Mouse (Mus musculus): ENCODE data around the gene Slc16a2. TPM values are rescaled to one million over a fixed set of nuclear protein-coding genes. Genes with fewer than 3 reads are reported as not detected.
"Not testable (repeated sequence)": the region's sequence is repeated elsewhere in the genome, so short reads cannot be mapped to it uniquely, and the experiment has no call there.

Gene Slc16a2
- polyA plus RNA-seq, 1 experiment from 2014 or later: 28.9 TPM

DNA sequence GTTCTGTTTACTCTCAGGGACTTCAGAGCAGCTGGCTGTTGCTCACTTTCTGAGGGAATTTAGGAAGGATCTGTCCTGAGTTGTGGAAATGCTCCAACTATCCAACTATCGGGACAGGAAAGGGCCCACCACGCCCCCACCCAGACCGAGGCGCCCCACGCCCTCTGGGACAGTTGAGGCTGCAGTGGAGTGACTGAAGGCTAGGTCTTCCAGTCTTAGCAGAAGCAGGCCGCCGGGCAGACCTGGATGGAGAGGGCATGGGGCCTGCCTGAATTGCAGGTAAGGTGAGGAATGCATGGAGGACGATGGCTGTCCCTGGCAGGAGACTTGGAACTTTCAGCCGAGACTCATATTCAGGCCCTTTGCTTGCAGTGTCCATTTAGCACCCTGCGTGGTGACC, 127.4 kb downstream of the Slc16a2 start:
- 29% methylated on average over 10 of the region's 10 CpGs for WGBS
- peak overlapping the region; percentile 54; the same call in 1 of the 2 replicates for H3K9ac ChIP-seq (replicated peaks)
- ATAC-seq (replicated peaks): no peak
- peak overlapping the region; percentile 83 for H3K4me2 ChIP-seq (replicated peaks)
- H3K4me3 ChIP-seq: peak overlapping the region; percentile 48
- H3K4me1 ChIP-seq: peaks cover 10% of the 10 kb centered on the region; the same call in 1 of the 2 replicates
- H3K27ac ChIP-seq (replicated peaks): no peak overlapping the region
- no peaks in the 10 kb centered on the region for H3K36me3 ChIP-seq
- peaks cover 38% of the 10 kb centered on the region; the same call in 1 of the 2 replicates for H3K27me3 ChIP-seq
- no peaks in the 10 kb centered on the region for H3K9me3 ChIP-seq

DNA sequence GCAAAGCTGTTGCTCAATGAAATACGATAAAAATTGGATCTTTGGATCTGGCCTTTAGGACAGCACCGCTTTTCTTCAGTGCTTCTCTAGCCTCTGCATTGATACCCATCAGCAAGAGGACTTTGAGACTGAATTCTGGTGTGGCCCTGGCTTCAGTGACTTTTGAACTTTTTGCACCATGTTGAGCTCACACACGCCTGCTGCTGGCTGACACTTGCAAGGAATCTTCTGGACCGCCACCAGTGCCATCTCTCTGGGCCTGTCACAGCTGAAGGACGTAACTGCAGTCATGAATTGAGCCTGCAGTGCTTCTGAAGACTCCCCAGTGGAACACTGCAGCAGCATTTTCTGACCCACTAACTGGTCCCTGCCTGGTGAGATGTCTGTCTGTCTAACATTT, 128.9 kb downstream of the Slc16a2 start:
- no peak for ATAC-seq (replicated peaks)
- peaks cover 39% of the 10 kb centered on the region for H3K27me3 ChIP-seq
- 87% methylated on average over 5 of the region's 5 CpGs for WGBS

DNA sequence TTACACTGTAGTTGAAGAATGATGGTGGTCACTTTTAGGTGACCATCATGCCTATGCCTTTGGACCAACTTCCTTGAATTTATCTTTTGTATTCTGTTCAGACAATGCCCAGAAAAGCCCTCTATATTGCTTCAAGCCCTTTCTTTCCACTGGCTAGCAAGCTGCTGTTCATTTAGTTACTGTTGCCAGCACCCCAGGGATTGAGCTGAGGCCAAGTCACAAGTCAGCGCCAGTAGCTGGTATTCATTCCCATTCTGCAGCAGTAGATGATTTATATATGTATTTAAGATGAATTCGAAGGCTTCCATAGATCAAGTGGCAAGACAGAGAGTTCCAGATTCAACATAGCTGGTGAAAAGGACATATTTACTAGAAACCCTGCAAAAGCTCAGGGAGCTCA, 133.2 kb downstream of the Slc16a2 start:
- H3K4me3 ChIP-seq: no peak overlapping the region
- ATAC-seq (replicated peaks): no peak
- peaks cover 22% of the 10 kb centered on the region for H3K27me3 ChIP-seq
- H3K36me3 ChIP-seq: no peaks in the 10 kb centered on the region
- H3K4me1 ChIP-seq: no peaks in the 10 kb centered on the region
- H3K9ac ChIP-seq (replicated peaks): no peak overlapping the region
- no peak overlapping the region for H3K27ac ChIP-seq (replicated peaks)
- H3K4me2 ChIP-seq (replicated peaks): no peak overlapping the region
- 81% methylated on average over 2 of the region's 2 CpGs for WGBS
- no peaks in the 10 kb centered on the region for H3K9me3 ChIP-seq

More for the DNA sequence above, 128.9 kb downstream of the Slc16a2 start:
- Histone ChIP-seq H3K4me2 (replicated peaks) (no peak overlapping the region), H3K9ac (replicated peaks) (no peak overlapping the region), H3K27ac (replicated peaks) (no peak overlapping the region), H3K36me3 (no peaks in the 10 kb centered on the region), H3K9me3 (no peaks in the 10 kb centered on the region), H3K4me1 (peaks cover 10% of the 10 kb centered on the region; the same call in 1 of the 2 replicates), H3K4me3 (no peak overlapping the region)

DNA sequence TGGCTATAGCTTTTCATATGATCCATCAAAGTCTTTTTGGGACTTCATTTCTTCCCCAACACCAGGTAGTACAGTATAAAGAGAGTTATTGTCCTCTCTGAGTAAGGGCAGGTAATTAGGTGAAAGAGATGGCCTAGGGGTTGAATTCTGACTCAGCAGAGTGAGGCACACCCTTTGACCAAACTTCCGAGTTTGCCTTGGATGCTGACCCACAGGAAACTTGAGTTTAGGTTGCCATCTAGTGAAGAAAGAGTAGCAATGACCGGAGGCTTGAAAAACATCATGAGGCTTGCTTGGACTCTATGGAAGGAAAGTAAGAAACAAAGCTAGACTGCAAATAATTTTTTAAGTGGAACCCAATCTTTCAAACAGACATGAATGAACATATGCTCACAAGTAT, 147.1 kb downstream of the Slc16a2 start:
- no peak overlapping the region for H3K9ac ChIP-seq (replicated peaks)
- no peak for ATAC-seq (replicated peaks)
- H3K4me2 ChIP-seq (replicated peaks): no peak overlapping the region
- H3K36me3 ChIP-seq: no peaks in the 10 kb centered on the region
- no peak overlapping the region for H3K27ac ChIP-seq (replicated peaks)
- no peaks in the 10 kb centered on the region for H3K4me1 ChIP-seq
- WGBS: 29% methylated on average over 2 of the region's 2 CpGs
- H3K4me3 ChIP-seq: no peak overlapping the region
- no peaks in the 10 kb centered on the region for H3K9me3 ChIP-seq
- 0 out of 2 replicates have a peak, but pooled peaks cover 2% of the 10 kb centered on the region for H3K27me3 ChIP-seq

DNA sequence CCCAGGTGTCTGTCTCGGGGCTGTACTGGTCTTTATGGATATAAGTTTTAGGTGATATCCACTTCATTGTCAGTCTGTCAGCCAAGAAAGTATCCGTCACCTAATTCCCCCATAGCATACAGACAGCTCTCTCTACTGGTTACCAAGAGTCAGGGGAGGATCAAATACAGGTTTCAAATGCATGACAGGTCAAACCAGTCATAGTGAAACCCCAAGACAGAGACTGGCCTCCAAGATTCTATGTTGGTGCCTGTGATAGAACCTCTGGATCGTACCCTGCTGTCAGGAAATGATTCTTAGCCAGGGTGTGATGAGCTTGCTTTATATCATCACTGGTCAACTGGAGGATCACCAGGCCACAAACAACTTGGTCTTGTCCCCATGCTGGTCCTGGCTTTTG, 148.0 kb downstream of the Slc16a2 start:
- H3K4me3 ChIP-seq: no peak overlapping the region
- H3K9ac ChIP-seq (replicated peaks): no peak overlapping the region
- WGBS: 77% methylated on average over 3 of the region's 3 CpGs
- H3K4me1 ChIP-seq: no peaks in the 10 kb centered on the region
- no peaks in the 10 kb centered on the region for H3K36me3 ChIP-seq
- H3K27me3 ChIP-seq: no peaks in the 10 kb centered on the region
- H3K27ac ChIP-seq (replicated peaks): no peak overlapping the region
- no peak overlapping the region for H3K4me2 ChIP-seq (replicated peaks)
- H3K9me3 ChIP-seq: no peaks in the 10 kb centered on the region
- ATAC-seq (replicated peaks): no peak

DNA sequence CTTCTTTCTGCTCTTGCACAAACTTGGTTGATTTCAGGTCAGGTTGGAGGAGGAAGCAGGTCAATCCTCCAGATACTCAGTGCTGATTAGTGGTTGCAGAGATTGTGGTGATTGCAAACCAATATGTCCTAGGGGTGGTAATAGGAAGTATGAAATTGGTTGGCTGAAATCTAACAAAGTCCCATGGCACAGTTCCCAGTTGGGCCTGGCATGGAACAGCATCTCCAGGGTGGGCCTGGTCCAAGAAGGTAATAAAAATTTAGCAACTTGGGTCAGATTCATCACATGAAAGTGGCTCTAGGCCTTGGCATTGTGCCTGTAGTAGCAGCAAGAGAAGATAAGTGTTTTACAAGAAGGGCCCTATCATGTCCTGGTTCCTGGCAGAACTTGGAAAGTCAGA, 151.5 kb downstream of the Slc16a2 start:
- Histone ChIP-seq H3K9ac (replicated peaks) (no peak overlapping the region), H3K27me3 (no peaks in the 10 kb centered on the region), H3K4me3 (no peak overlapping the region), H3K36me3 (no peaks in the 10 kb centered on the region), H3K4me2 (replicated peaks) (no peak overlapping the region), H3K4me1 (no peaks in the 10 kb centered on the region), H3K27ac (replicated peaks) (no peak overlapping the region), H3K9me3 (no peaks in the 10 kb centered on the region)
- no peak for ATAC-seq (replicated peaks)

DNA sequence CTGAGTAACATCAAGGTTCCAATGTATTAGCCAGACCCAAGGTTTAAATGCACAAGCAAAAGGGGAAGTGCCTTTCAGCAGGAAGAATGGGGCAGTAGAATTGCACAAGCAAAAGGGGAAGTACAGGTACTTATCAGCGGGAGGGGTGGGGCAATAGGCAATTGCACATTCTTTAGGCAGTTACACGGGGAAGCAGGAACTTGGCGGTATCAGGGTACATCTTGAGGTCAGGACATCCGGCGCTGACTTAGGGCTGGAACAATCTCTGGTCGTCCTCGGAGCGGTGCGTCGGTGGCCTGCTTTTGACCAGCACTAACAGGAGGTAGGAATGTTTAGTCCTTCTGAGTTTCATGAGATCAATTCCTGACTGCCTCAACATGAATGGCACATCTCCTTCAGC, 157.3 kb downstream of the Slc16a2 start:
- H3K4me3 ChIP-seq; H3K27ac ChIP-seq (replicated peaks); H3K4me1 ChIP-seq; H3K9me3 ChIP-seq; H3K36me3 ChIP-seq; H3K4me2 ChIP-seq (replicated peaks); H3K9ac ChIP-seq (replicated peaks); H3K27me3 ChIP-seq; ATAC-seq (replicated peaks): not testable (repeated sequence)
- WGBS: 93% methylated on average over 10 of the region's 10 CpGs

DNA sequence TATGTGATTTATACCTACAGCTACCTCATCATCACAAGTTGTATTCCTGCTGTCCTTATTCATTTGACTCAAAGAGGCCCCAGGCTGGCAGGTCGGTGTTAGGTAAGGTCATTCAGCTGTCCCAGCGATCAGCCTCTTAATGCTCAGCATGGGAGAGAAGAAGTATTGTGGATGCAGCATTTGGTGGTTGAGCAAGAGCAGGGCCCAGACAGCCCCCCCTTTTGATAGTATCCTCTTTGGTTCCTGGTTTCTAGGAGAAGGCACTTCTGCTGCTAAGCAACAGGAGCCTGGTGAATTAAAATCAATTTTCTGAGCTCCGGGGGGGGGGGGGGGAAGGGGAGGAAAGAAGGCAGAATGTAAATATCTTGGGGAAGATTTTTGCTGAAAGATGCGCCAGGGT, 162.8 kb downstream of the Slc16a2 start:
- WGBS: 43% methylated on average over 4 of the region's 4 CpGs
- Histone ChIP-seq H3K27me3 (no peaks in the 10 kb centered on the region), H3K9ac (replicated peaks) (no peak overlapping the region), H3K36me3 (no peaks in the 10 kb centered on the region), H3K27ac (replicated peaks) (no peak overlapping the region), H3K4me1 (no peaks in the 10 kb centered on the region), H3K9me3 (no peaks in the 10 kb centered on the region), H3K4me3 (no peak overlapping the region), H3K4me2 (replicated peaks) (no peak overlapping the region)
- no peak for ATAC-seq (replicated peaks)

DNA sequence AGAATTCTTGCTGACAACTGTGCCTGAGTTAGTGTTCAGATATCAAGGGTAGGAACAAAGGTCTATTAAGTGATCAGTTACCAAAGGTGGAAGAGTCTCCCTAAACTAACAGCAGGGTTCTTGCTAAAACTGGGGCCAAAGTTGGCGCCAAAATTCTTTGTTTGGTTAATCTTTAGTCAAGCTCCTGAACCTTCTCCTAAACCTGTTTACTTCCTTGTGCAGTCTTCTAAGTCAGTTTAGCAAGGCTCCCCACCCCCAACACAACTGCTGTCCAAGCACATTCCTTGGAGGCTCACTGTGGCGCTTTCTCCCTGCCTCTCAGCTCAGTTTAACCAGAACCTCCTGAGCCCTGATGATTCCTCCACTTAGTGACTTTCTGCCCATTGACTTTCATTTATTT, 168.8 kb downstream of the Slc16a2 start:
- WGBS: 23% methylated on average over 2 of the region's 2 CpGs
- no peak for ATAC-seq (replicated peaks)
- H3K4me2 ChIP-seq (replicated peaks): no peak overlapping the region

DNA sequence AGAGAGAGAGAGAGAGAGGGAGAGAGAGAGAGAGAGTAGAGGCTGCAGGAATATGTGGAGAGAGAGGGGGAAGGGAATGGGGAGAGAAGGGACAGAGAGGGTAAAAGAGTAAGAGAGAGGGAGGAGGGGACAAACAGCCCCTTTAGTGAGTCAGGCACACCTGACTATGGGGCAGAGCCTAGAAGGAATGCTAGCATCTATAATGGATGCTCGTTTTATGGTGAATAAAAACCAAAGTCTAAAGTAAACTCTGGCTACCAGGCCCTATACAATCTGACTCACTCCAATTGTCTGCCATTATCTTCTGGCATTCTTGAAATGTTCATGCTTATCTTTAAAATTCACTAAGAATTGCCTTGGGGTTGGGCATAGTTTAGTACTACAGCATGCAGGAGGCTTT, 169.7 kb downstream of the Slc16a2 start:
- H3K4me3 ChIP-seq: no peak overlapping the region
- no peak overlapping the region for H3K27ac ChIP-seq (replicated peaks)
- no peaks in the 10 kb centered on the region for H3K4me1 ChIP-seq
- H3K4me2 ChIP-seq (replicated peaks): no peak overlapping the region
- H3K9me3 ChIP-seq: no peaks in the 10 kb centered on the region
- no peak overlapping the region for H3K9ac ChIP-seq (replicated peaks)
- 37% methylated on average over 1 of the region's 1 CpGs for WGBS
- ATAC-seq (replicated peaks): no peak
- H3K27me3 ChIP-seq: 0 out of 2 replicates have a peak, but pooled peaks cover 3% of the 10 kb centered on the region
- no peaks in the 10 kb centered on the region for H3K36me3 ChIP-seq

More for the DNA sequence above, 168.8 kb downstream of the Slc16a2 start:
- Histone ChIP-seq H3K9ac (replicated peaks) (no peak overlapping the region), H3K4me3 (no peak overlapping the region), H3K4me1 (no peaks in the 10 kb centered on the region), H3K9me3 (no peaks in the 10 kb centered on the region), H3K27ac (replicated peaks) (no peak overlapping the region), H3K36me3 (no peaks in the 10 kb centered on the region), H3K27me3 (0 out of 2 replicates have a peak, but pooled peaks cover 3% of the 10 kb centered on the region)

Other genes with a start within 250 kb of the Slc16a2 start
- gene Zcchc13, start 191.4 kb downstream of the Slc16a2 start, polyA plus RNA-seq (2015; fragmentation: Nextera tagmentation; extraction: Ambion mirVana): not detected in 2 replicates
- gene Rlim, start 159.3 kb upstream of the Slc16a2 start, polyA plus RNA-seq (2015; fragmentation: Nextera tagmentation; extraction: Ambion mirVana): 32.2 and 33.5 TPM in 2 replicates

Measured in forebrain, embryonic 15.5 days (tissue).